Mouse (Mus musculus): ENCODE results near the gene Ccdc96.

Ccdc96 gene

GRCm38 (mm10) chr5:36474283-36474682, 10.1 kb upstream of the Ccdc96 start:
- DNase-seq, result peak; percentile 78 to 87

- DNase-seq, result no peak
Observed at GRCm38 (mm10) chr5:36477486-36477885, 6.9 kb upstream of the Ccdc96 start.

GRCm38 (mm10) chr5:36478540-36479420, 5.6 kb upstream of the Ccdc96 start:
- no peak for DNase-seq

GRCm38 (mm10) chr5:36479735-36480134, 4.7 kb upstream of the Ccdc96 start:
- DNase-seq, result no peak

- no peak for DNase-seq
Observed at GRCm38 (mm10) chr5:36480398-36480797, 4.0 kb upstream of the Ccdc96 start.

GRCm38 (mm10) chr5:36481114-36481513, 3.3 kb upstream of the Ccdc96 start:
- no peak for DNase-seq

- peak; percentile 64 to 70 for DNase-seq
Observed at GRCm38 (mm10) chr5:36483203-36484101, 936 bp upstream of the Ccdc96 start.

- DNase-seq, result no peak
Observed at GRCm38 (mm10) chr5:36485306-36485705, 918 bp downstream of the Ccdc96 start.

GRCm38 (mm10) chr5:36489225-36489624, 4.8 kb downstream of the Ccdc96 start:
- peak; percentile 51 to 57 for DNase-seq

GRCm38 (mm10) chr5:36493919-36494318, 9.5 kb downstream of the Ccdc96 start:
- DNase-seq, result no peak

- DNase-seq, result no peak
Observed at GRCm38 (mm10) chr5:36494709-36495108, 10.3 kb downstream of the Ccdc96 start.

GRCm38 (mm10) chr5:36505235-36505634, 20.8 kb downstream of the Ccdc96 start:
- DNase-seq, result no peak

GRCm38 (mm10) chr5:36505643-36506042, 21.3 kb downstream of the Ccdc96 start:
- DNase-seq, result no peak

- DNase-seq, result no peak
Observed at GRCm38 (mm10) chr5:36508351-36508750, 24.0 kb downstream of the Ccdc96 start.

- DNase-seq, result no peak
Observed at GRCm38 (mm10) chr5:36510956-36511355, 26.6 kb downstream of the Ccdc96 start.

GRCm38 (mm10) chr5:36515126-36515525, 30.7 kb downstream of the Ccdc96 start:
- no peak for DNase-seq

GRCm38 (mm10) chr5:36515558-36515957, 31.2 kb downstream of the Ccdc96 start:
- DNase-seq, result no peak

- no peak for DNase-seq
Observed at GRCm38 (mm10) chr5:36517596-36517995, 33.2 kb downstream of the Ccdc96 start.

GRCm38 (mm10) chr5:36519751-36520150, 35.4 kb downstream of the Ccdc96 start:
- no peak for DNase-seq

- no peak for DNase-seq
Observed at GRCm38 (mm10) chr5:36522782-36523181, 38.4 kb downstream of the Ccdc96 start.

GRCm38 (mm10) chr5:36523219-36523703, 38.9 kb downstream of the Ccdc96 start:
- no peak for DNase-seq

- no peak for DNase-seq
Observed at GRCm38 (mm10) chr5:36525216-36525615, 40.8 kb downstream of the Ccdc96 start.

GRCm38 (mm10) chr5:36526274-36526673, 41.9 kb downstream of the Ccdc96 start:
- DNase-seq, result peak in 1 of 2 experiments; percentile 19
